Mouse (Mus musculus): ENCODE measurements at regions not wholly inside any gene's neighbourhood (a gene's known extent, or its start where the extent isn't known, plus 50 kb on each side); places are given as distances from the start of the nearest gene placed in this dataset.

DNA sequence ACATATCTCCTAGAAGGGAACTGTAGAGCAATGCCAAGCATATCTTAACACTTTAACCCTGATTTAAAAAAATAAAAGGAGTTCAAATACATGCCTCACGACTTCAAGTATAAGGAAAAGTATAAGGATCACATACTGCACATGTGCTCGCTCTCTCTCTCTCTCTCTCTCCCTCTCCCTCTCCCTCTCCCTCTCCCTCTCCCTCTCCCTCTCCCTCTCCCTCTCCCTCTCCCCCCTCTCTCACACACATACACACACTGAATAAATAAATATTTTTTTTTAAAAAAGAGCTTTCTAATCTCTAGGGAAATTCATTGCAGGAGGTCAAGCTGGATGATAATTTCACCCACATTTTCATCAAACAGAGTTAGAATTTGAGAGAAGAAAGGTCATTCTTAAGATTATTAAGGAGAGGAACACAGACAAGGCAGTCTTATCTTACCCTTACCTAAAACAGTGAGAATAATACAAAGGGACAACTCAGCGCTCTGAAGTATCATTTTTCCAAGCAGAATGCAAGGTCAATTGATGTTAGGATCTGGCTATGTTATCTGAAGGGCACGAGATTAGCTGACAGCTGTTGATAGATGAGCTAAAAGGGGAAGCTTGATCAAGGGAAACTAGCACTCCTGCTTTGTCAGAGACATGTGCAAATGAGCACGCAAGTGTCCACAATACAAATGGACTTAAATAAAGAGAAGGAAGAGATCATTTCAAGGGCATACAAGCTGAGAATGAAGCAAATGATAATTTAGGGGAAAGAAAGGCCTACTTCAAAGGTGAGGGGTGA is 634.8 kb upstream of the N6amt1 start:
- H3K4me3 ChIP-seq (replicated peaks): no peak overlapping the region
- no peaks in the 10 kb centered on the region for H3K4me1 ChIP-seq
- 33% methylated on average over 5 of the region's 5 CpGs for WGBS
- H3K36me3 ChIP-seq: no peaks in the 10 kb centered on the region
- H3K4me2 ChIP-seq: no peak overlapping the region
- no peak overlapping the region for H3K27ac ChIP-seq
- ATAC-seq (ENCODE audit: insufficient read depth, low FRiP score, low read depth): no peak
- H3K9me3 ChIP-seq: no peaks in the 10 kb centered on the region
- H3K9ac ChIP-seq: no peak overlapping the region
- H3K27me3 ChIP-seq (replicated peaks): no peaks in the 10 kb centered on the region

DNA sequence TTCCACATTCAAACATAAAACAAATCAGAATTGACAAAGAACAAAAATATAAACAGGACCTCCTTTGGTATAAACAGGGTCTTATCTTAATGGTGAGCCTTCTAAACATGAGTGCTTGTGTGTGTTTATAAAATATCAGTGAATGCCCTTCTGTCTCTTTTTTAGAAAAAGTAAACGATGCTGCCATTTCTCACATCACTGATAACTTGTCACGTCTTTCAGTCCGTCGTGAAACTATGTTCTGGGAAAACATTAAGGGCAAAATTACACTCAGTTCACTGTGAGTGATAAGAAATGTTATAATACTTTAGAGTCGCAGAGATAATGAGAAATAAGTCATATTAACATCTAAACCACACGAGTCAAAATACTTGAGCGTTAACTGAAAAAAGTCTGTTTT is 635.6 kb upstream of the N6amt1 start:
- no peaks in the 10 kb centered on the region for H3K4me1 ChIP-seq
- H3K9ac ChIP-seq: no peak overlapping the region
- no peak for ATAC-seq (ENCODE audit: insufficient read depth, low FRiP score, low read depth)
- H3K4me3 ChIP-seq (replicated peaks): no peak overlapping the region
- no peaks in the 10 kb centered on the region for H3K27me3 ChIP-seq (replicated peaks)
- H3K4me2 ChIP-seq: no peak overlapping the region
- no peaks in the 10 kb centered on the region for H3K9me3 ChIP-seq
- H3K27ac ChIP-seq: no peak overlapping the region
- WGBS: 27% methylated on average over 7 of the region's 7 CpGs
- no peaks in the 10 kb centered on the region for H3K36me3 ChIP-seq

DNA sequence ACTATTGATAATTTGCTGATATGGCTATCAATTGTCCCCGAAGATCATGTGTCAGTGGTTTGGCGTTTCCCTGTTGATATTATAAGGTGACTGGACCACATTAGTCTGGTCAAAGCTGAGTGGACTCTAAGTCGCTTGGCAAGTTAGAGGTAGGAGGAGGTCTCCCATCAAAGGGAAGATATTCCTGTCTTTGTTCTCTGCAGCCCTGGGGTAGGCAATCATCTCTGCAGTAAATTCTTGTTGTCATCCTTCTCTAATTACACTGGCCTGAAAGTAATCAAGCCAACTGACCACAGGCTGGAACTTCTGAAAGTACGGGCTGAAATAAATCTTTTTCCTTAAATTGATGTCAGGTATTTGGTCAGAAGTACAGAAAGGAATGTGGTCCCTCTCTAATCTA is 652.3 kb upstream of the N6amt1 start:
- WGBS: 47% methylated on average over 4 of the region's 4 CpGs
- H3K4me3 ChIP-seq (replicated peaks): no peak overlapping the region
- no peak overlapping the region for H3K4me2 ChIP-seq
- ATAC-seq (ENCODE audit: insufficient read depth, low FRiP score, low read depth): no peak
- H3K27ac ChIP-seq: no peak overlapping the region
- no peaks in the 10 kb centered on the region for H3K36me3 ChIP-seq
- no peaks in the 10 kb centered on the region for H3K4me1 ChIP-seq
- H3K27me3 ChIP-seq (replicated peaks): no peaks in the 10 kb centered on the region
- no peaks in the 10 kb centered on the region for H3K9me3 ChIP-seq
- H3K9ac ChIP-seq: no peak overlapping the region

DNA sequence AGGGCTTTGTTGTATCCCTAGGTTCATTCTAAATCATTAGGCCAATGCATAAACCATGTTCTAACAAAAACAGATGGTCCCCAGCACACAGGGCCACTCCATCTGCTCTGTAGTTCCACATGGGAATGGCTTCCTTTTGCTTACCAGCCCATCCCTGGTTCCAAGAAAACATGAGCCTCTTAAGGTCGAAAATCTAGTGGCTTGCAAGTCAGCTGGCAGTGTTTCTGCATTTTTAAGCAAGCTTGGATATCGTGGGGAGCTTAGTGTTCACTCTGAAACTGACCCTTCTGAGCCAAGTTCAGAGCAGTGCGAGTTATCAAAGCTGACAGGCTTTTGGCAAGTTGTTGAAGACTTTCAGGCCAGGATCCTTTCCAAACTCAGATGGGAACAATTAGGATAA is 659.5 kb upstream of the N6amt1 start:
- no peaks in the 10 kb centered on the region for H3K9me3 ChIP-seq
- peak overlapping the region; percentile 54; the same call in 1 of the 2 replicates for H3K27ac ChIP-seq
- H3K4me3 ChIP-seq (replicated peaks): no peak overlapping the region
- no peaks in the 10 kb centered on the region for H3K36me3 ChIP-seq
- WGBS: 27% methylated on average over 3 of the region's 3 CpGs
- H3K9ac ChIP-seq: no peak overlapping the region
- peak; percentile 87; the same call in 1 of the 2 replicates for ATAC-seq (ENCODE audit: insufficient read depth, low FRiP score, low read depth)
- H3K4me2 ChIP-seq: no peak overlapping the region
- H3K4me1 ChIP-seq: no peaks in the 10 kb centered on the region
- no peaks in the 10 kb centered on the region for H3K27me3 ChIP-seq (replicated peaks)

DNA sequence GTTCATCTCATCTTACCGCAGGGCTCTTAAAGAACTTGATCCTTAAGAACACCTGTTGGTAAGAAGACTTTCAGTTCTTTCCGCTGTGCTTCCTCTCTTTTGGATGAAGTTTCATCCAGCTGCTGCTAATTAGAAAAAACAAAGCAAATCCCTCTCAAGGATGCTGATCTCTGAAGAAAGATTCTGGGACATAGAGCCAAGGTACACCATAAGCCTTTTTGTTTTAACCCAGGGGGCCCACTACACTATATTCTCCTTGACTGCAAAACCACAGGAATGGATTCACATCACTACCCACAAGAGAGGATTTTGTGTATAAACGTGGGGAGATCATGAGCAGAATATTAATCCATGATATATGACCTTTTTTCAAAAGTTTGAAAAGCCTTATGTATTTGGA is 694.8 kb upstream of the N6amt1 start:
- ATAC-seq (ENCODE audit: insufficient read depth, low FRiP score, low read depth): no peak
- WGBS: 59% methylated on average over 3 of the region's 3 CpGs
- H3K9me3 ChIP-seq: no peaks in the 10 kb centered on the region
- H3K4me2 ChIP-seq: no peak overlapping the region
- no peaks in the 10 kb centered on the region for H3K4me1 ChIP-seq
- no peak overlapping the region for H3K9ac ChIP-seq
- no peaks in the 10 kb centered on the region for H3K27me3 ChIP-seq (replicated peaks)
- no peak overlapping the region for H3K4me3 ChIP-seq (replicated peaks)
- H3K27ac ChIP-seq: no peak overlapping the region
- no peaks in the 10 kb centered on the region for H3K36me3 ChIP-seq

DNA sequence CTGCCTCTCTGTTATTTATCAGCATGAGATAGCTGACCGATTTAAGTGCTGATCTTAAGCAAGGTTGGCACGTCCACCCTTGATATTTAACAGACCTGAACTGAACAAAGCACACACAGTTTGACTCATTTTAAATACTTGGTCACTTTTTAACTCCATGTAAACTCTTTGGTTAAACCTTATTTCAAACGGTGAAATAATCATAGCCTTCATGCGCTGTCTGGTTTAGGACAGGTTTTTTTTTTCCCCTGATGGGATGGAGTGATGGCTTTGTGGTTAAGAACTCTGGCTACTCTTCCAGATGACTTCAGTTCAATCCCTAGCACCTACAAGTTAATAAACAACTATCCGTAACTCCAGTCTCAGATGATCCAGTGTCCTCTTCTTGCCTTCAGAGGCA is 706.7 kb upstream of the N6amt1 start:
- WGBS: 55% methylated on average over 5 of the region's 5 CpGs
- Histone ChIP-seq H3K4me2 (no peak overlapping the region), H3K27ac (no peak overlapping the region), H3K9ac (no peak overlapping the region), H3K36me3 (no peaks in the 10 kb centered on the region), H3K9me3 (no peaks in the 10 kb centered on the region), H3K27me3 (replicated peaks) (no peaks in the 10 kb centered on the region), H3K4me1 (no peaks in the 10 kb centered on the region), H3K4me3 (replicated peaks) (no peak overlapping the region)
- no peak for ATAC-seq (ENCODE audit: insufficient read depth, low FRiP score, low read depth)

DNA sequence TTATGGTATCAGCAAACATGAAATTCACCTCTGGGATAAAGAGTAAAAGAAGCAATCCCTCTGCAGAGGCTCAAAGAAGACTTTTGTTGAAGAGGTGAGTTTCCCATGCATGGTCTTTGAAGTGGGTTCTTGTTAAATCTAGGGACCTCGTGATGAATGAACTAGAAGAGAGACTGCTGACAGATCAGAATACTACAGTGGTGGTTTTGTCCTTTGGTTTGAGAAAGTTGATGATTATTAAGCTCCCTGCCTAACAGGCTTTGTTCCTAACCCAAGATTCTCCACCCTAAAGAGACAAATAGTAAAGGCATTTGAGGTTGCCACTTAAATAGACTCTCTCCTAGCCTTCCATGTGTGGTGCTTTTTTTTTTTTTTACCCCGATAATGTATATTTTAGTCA is 707.2 kb upstream of the N6amt1 start:
- H3K4me3 ChIP-seq (replicated peaks): no peak overlapping the region
- no peak overlapping the region for H3K9ac ChIP-seq
- WGBS: 54% methylated on average over 2 of the region's 2 CpGs
- no peaks in the 10 kb centered on the region for H3K36me3 ChIP-seq
- no peak for ATAC-seq (ENCODE audit: insufficient read depth, low FRiP score, low read depth)
- H3K27me3 ChIP-seq (replicated peaks): no peaks in the 10 kb centered on the region
- H3K4me2 ChIP-seq: no peak overlapping the region
- no peak overlapping the region for H3K27ac ChIP-seq
- no peaks in the 10 kb centered on the region for H3K9me3 ChIP-seq
- H3K4me1 ChIP-seq: no peaks in the 10 kb centered on the region

DNA sequence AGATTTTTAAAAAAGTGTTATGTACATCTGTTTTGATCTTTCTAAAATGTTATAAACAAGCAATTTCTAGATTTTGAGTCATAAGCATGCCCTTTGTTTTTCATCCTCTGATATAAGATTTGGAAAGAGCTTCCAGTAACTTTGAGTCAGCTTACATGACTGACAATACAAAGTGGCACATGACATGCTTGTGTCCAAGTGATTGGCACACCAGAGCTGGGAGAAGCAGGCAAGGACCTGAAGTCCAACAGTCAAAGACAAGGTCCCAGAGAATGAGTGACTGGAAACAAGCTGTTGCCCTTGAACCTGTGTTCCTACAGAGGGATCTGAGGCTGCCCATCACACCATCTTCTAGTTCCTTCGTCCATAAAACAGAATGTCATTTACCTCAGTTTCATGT is 708.5 kb upstream of the N6amt1 start:
- ATAC-seq (ENCODE audit: insufficient read depth, low FRiP score, low read depth): no peak

DNA sequence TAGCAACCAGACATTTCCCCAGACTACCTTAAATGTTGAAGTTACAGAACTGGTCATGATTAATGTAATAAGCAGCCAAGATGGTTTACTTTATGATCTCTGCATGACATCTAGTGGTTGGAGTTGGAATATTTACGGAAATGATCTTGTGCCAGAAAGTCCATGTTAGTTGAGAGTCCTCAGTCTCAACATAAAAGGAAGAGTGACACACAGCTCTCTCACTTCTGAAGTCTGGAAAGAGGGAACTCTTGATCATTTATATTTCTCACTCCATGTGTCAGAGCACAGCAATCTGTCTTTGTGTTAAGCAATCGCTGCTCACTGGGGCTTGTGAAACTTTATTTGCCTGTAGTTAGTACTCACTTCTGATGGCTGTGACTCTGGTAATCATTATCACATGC is 709.1 kb upstream of the N6amt1 start:
- ATAC-seq (ENCODE audit: insufficient read depth, low FRiP score, low read depth): peak; percentile 56
- H3K27me3 ChIP-seq (replicated peaks): no peaks in the 10 kb centered on the region
- H3K9ac ChIP-seq: no peak overlapping the region
- H3K9me3 ChIP-seq: no peaks in the 10 kb centered on the region
- H3K27ac ChIP-seq: no peak overlapping the region
- WGBS: 15% methylated on average over 2 of the region's 2 CpGs
- H3K4me3 ChIP-seq (replicated peaks): no peak overlapping the region
- H3K4me1 ChIP-seq: no peaks in the 10 kb centered on the region
- no peaks in the 10 kb centered on the region for H3K36me3 ChIP-seq
- H3K4me2 ChIP-seq: no peak overlapping the region

More for the DNA sequence above, 708.5 kb upstream of the N6amt1 start:
- H3K27ac ChIP-seq: no peak overlapping the region
- H3K9ac ChIP-seq: no peak overlapping the region
- 79% methylated on average over 1 of the region's 1 CpGs for WGBS
- no peak overlapping the region for H3K4me3 ChIP-seq (replicated peaks)
- no peak overlapping the region for H3K4me2 ChIP-seq
- no peaks in the 10 kb centered on the region for H3K36me3 ChIP-seq
- no peaks in the 10 kb centered on the region for H3K27me3 ChIP-seq (replicated peaks)
- no peaks in the 10 kb centered on the region for H3K9me3 ChIP-seq
- H3K4me1 ChIP-seq: no peaks in the 10 kb centered on the region

DNA sequence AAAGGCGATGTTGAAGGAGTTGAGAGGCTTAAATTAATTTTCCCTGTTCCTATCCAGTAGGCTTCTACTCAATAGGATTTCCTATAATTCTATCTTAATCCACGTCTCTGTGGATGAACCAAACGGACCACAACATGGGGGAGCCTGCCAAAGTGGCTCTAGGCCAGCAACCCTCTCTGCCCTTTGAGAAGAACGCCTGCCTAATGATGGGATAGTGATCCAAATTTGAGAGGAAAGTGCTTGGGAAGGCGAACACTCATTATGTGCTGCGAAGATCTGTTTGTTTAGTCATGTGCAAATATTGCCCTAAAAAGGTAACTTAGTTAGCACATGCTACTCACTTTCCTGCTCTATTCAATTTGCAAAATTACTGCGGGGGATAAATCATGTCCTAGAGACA is 702.5 kb upstream of the Adamts5 start:
- no peak overlapping the region for H3K4me2 ChIP-seq
- no peaks in the 10 kb centered on the region for H3K4me1 ChIP-seq
- ATAC-seq (ENCODE audit: insufficient read depth, low FRiP score, low read depth): no peak
- H3K4me3 ChIP-seq (replicated peaks): no peak overlapping the region
- no peak overlapping the region for H3K27ac ChIP-seq
- WGBS: 32% methylated on average over 7 of the region's 7 CpGs
- no peaks in the 10 kb centered on the region for H3K27me3 ChIP-seq (replicated peaks)
- no peak overlapping the region for H3K9ac ChIP-seq
- no peaks in the 10 kb centered on the region for H3K9me3 ChIP-seq
- no peaks in the 10 kb centered on the region for H3K36me3 ChIP-seq

DNA sequence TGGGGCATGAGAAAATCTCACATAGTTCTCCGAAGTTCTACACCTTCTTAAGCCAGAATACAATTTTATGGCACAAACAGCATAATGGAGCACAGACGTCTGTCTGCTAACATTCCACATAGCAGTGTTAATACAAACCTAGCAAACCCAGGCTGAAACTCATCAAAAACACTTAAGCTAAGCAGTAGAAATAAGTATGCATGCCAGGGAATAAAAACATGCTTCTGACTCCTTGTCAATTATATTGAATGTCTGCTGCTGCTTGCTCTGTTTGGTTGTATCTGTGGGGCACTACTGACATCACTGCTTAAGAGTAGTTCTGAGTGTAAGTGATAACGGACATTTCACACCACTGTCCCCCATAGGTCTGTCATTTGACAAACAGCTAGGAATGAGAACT is 693.4 kb upstream of the Adamts5 start:
- Histone ChIP-seq H3K9ac (no peak overlapping the region), H3K4me3 (replicated peaks) (no peak overlapping the region), H3K27me3 (replicated peaks) (no peaks in the 10 kb centered on the region), H3K9me3 (no peaks in the 10 kb centered on the region), H3K4me2 (no peak overlapping the region), H3K36me3 (no peaks in the 10 kb centered on the region), H3K4me1 (no peaks in the 10 kb centered on the region), H3K27ac (no peak overlapping the region)
- WGBS: 64% methylated on average over 3 of the region's 3 CpGs
- no peak for ATAC-seq (ENCODE audit: insufficient read depth, low FRiP score, low read depth)

DNA sequence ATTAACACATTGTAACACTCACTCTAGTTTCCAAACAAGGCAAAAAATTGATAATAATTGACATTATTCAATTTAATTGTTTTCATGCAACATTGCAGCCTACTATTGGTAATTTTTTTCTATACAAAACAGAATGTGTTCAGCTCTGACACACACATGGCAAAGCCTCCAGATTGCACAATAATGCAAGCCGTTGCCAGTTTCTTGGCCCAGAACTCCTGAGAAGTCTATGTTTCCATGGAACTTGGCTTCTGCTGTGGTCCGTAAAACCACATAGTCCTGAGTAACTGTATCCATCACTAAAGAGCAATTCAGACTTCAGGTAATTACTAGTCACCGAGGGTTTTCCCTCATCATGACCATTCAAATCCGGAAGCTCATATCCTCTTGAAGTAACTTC is 684.4 kb upstream of the Adamts5 start:
- H3K27me3 ChIP-seq (replicated peaks): no peaks in the 10 kb centered on the region

DNA sequence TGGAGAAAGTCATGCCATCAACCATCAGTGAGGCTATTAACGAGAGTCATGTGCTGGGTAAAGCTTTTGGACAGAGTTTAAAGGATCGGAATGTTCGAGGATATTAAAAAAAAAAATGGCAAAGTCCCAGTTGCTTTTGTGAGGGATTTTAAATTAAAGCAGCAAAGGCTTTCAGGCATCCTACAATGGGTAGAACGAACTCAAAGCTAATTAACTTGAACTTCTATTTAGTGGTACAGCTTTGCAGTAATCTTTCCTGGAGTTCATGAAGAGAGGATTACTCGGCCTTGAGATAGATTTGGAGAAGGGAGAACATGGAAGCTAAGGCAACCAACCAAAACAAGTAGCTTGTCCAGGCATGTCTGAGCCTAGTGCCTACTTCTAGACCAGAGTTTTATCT is 676.7 kb upstream of the Adamts5 start:
- Histone ChIP-seq H3K27me3 (replicated peaks) (no peaks in the 10 kb centered on the region), H3K9ac (no peak overlapping the region), H3K36me3 (no peaks in the 10 kb centered on the region), H3K4me3 (replicated peaks) (no peak overlapping the region), H3K4me1 (no peaks in the 10 kb centered on the region), H3K9me3 (no peaks in the 10 kb centered on the region), H3K4me2 (no peak overlapping the region), H3K27ac (no peak overlapping the region)
- 74% methylated on average over 5 of the region's 5 CpGs for WGBS
- no peak for ATAC-seq (ENCODE audit: insufficient read depth, low FRiP score, low read depth)

More for the DNA sequence above, 684.4 kb upstream of the Adamts5 start:
- Histone ChIP-seq H3K9me3 (no peaks in the 10 kb centered on the region), H3K9ac (no peak overlapping the region), H3K4me3 (replicated peaks) (no peak overlapping the region), H3K36me3 (no peaks in the 10 kb centered on the region), H3K27ac (no peak overlapping the region), H3K4me2 (no peak overlapping the region), H3K4me1 (no peaks in the 10 kb centered on the region)
- ATAC-seq (ENCODE audit: insufficient read depth, low FRiP score, low read depth): no peak
- WGBS: 88% methylated on average over 4 of the region's 4 CpGs

Data from stomach, embryonic 15.5 days (tissue).